Mouse (Mus musculus) T-cell, adult 2 months (primary cell): ENCODE data around the gene Ak3.
"Not testable (repeated sequence)": the region's sequence is repeated elsewhere in the genome, so short reads cannot be mapped to it uniquely, and the experiment has no call there.

ENCODE experiments used
- DNase-seq: peaks from one replicate; pipeline ENCODE4 v3.0.0; 2022; ENCODE audit warnings: low spot score

Ak3 gene

GRCm38 (mm10) chr19:29044353-29044768 is 3.4 kb downstream of the Ak3 start:
- no peak for DNase-seq

GRCm38 (mm10) chr19:29042647-29043046 is 5.1 kb downstream of the Ak3 start:
- DNase-seq = no peak

GRCm38 (mm10) chr19:29042143-29042542 is 5.6 kb downstream of the Ak3 start:
- DNase-seq = no peak

GRCm38 (mm10) chr19:29040206-29040605 is 7.6 kb downstream of the Ak3 start:
- no peak for DNase-seq

- no peak for DNase-seq
Measured at GRCm38 (mm10) chr19:29039334-29039733, 8.4 kb downstream of the Ak3 start.

GRCm38 (mm10) chr19:29037541-29037940 is 10.2 kb downstream of the Ak3 start:
- no peak for DNase-seq

GRCm38 (mm10) chr19:29037026-29037425 is 10.7 kb downstream of the Ak3 start:
- no peak for DNase-seq

GRCm38 (mm10) chr19:29032662-29033061 is 15.1 kb downstream of the Ak3 start:
- DNase-seq = no peak

- no peak for DNase-seq
Measured at GRCm38 (mm10) chr19:29031788-29032187, 16.0 kb downstream of the Ak3 start.

GRCm38 (mm10) chr19:29024391-29024947 is 23.3 kb downstream of the Ak3 start:
- DNase-seq = no peak

GRCm38 (mm10) chr19:29021754-29022345 is 25.9 kb downstream of the Ak3 start:
- no peak for DNase-seq

- DNase-seq = no peak
Measured at GRCm38 (mm10) chr19:29019647-29020046, 28.1 kb downstream of the Ak3 start.

- no peak for DNase-seq
Measured at GRCm38 (mm10) chr19:29016786-29017185, 31.0 kb downstream of the Ak3 start.

GRCm38 (mm10) chr19:29016204-29016765 is 31.5 kb downstream of the Ak3 start:
- no peak for DNase-seq

GRCm38 (mm10) chr19:29015410-29016203 is 32.2 kb downstream of the Ak3 start:
- DNase-seq = no peak

GRCm38 (mm10) chr19:29014466-29015055 is 33.2 kb downstream of the Ak3 start:
- no peak for DNase-seq

GRCm38 (mm10) chr19:29011355-29011990 is 36.3 kb downstream of the Ak3 start:
- DNase-seq = no peak

GRCm38 (mm10) chr19:29009046-29009445 is 38.7 kb downstream of the Ak3 start:
- DNase-seq = no peak

- DNase-seq = no peak
Measured at GRCm38 (mm10) chr19:29008069-29008706, 39.6 kb downstream of the Ak3 start.

GRCm38 (mm10) chr19:29000321-29000720 is 47.4 kb downstream of the Ak3 start:
- DNase-seq = not testable (repeated sequence)

GRCm38 (mm10) chr19:28997976-28998630 is 49.7 kb downstream of the Ak3 start:
- DNase-seq = no peak
